Mouse (Mus musculus): ENCODE results near the gene 4933428G20Rik. TPM values are rescaled to one million over a fixed set of nuclear protein-coding genes. Genes with fewer than 3 reads are reported as not detected.

4933428G20Rik gene
- polyA plus RNA-seq, 1 experiment from 2014 or later: 0.11 TPM

GRCm38 (mm10) chr11:97528282-97528808 lies 28.2 kb upstream of the 4933428G20Rik start:
- 69% methylated on average over 18 of the region's 18 CpGs for WGBS (ENCODE audit: insufficient replicate concordance)
- Histone ChIP-seq H3K36me3 (ENCODE audit: control insufficient read depth, insufficient read depth, low read length) (no peaks in the 10 kb centered on the region), H3K9ac (ENCODE audit: low read depth, low read length) (no peak overlapping the region), H3K4me3 (ENCODE audit: low read depth, low read length) (no peak overlapping the region), H3K4me2 (no peak overlapping the region), H3K27ac (ENCODE audit: low read depth, low read length) (no peak overlapping the region), H3K27me3 (ENCODE audit: control insufficient read depth, insufficient read depth, low read length) (peaks cover 38% of the 10 kb centered on the region), H3K9me3 (replicated peaks; ENCODE audit: control insufficient read depth, low read length) (no peaks in the 10 kb centered on the region), H3K4me1 (ENCODE audit: control insufficient read depth, insufficient read depth, low read length) (peaks cover 18% of the 10 kb centered on the region)
- ATAC-seq (replicated peaks; ENCODE audit: insufficient number of reproducible peaks, low FRiP score, low TSS enrichment): no peak

DNA sequence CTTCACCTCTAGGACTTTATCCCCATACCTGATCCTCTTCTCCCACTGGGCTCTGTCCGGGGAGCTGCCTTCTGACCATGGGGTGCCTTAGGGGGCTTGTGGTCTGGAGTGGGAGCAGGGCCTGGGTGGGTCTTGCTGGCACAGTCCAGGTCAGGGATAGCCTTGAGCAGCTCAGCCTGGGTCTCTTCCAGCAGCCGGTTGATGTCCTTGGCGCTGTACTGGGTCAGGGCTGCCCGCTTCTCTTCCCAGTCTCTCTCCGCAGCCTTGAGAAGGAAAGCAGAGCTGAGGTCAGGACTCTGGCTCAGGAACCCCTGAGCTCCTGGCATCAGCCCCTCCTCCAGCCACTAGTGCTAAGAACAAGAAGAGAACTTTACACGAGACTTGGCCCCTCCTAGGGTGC lies 25.2 kb upstream of the 4933428G20Rik start:
- Histone ChIP-seq H3K27ac (ENCODE audit: low read depth, low read length) (no peak overlapping the region), H3K9ac (ENCODE audit: low read depth, low read length) (no peak overlapping the region), H3K9me3 (replicated peaks; ENCODE audit: control insufficient read depth, low read length) (no peaks in the 10 kb centered on the region), H3K27me3 (ENCODE audit: control insufficient read depth, insufficient read depth, low read length) (peaks cover 31% of the 10 kb centered on the region), H3K4me2 (no peak overlapping the region), H3K4me1 (ENCODE audit: control insufficient read depth, insufficient read depth, low read length) (peaks cover 6% of the 10 kb centered on the region; the same call in 1 of the 2 replicates), H3K4me3 (ENCODE audit: low read depth, low read length) (no peak overlapping the region), H3K36me3 (ENCODE audit: control insufficient read depth, insufficient read depth, low read length) (no peaks in the 10 kb centered on the region)
- ATAC-seq (replicated peaks; ENCODE audit: insufficient number of reproducible peaks, low FRiP score, low TSS enrichment): no peak
- WGBS (ENCODE audit: insufficient replicate concordance): 77% methylated on average over 6 of the region's 6 CpGs

- H3K27ac ChIP-seq (ENCODE audit: low read depth, low read length): no peak overlapping the region
- H3K4me1 ChIP-seq (ENCODE audit: control insufficient read depth, insufficient read depth, low read length): peaks cover 6% of the 10 kb centered on the region; the same call in 1 of the 2 replicates
- H3K9me3 ChIP-seq (replicated peaks; ENCODE audit: control insufficient read depth, low read length): no peaks in the 10 kb centered on the region
- H3K27me3 ChIP-seq (ENCODE audit: control insufficient read depth, insufficient read depth, low read length): peaks cover 31% of the 10 kb centered on the region
- WGBS (ENCODE audit: insufficient replicate concordance): 54% methylated on average over 9 of the region's 9 CpGs
- H3K4me3 ChIP-seq (ENCODE audit: low read depth, low read length): no peak overlapping the region
- no peak overlapping the region for H3K9ac ChIP-seq (ENCODE audit: low read depth, low read length)
- H3K4me2 ChIP-seq: no peak overlapping the region
- H3K36me3 ChIP-seq (ENCODE audit: control insufficient read depth, insufficient read depth, low read length): no peaks in the 10 kb centered on the region
- ATAC-seq (replicated peaks; ENCODE audit: insufficient number of reproducible peaks, low FRiP score, low TSS enrichment): no peak
These were observed 24.2 kb upstream of the 4933428G20Rik start for GRCm38 (mm10) chr11:97524306-97524705.

GRCm38 (mm10) chr11:97523827-97524261 lies 23.7 kb upstream of the 4933428G20Rik start:
- no peak overlapping the region for H3K9ac ChIP-seq (ENCODE audit: low read depth, low read length)
- H3K4me2 ChIP-seq: no peak overlapping the region
- peaks cover 6% of the 10 kb centered on the region; the same call in 1 of the 2 replicates for H3K4me1 ChIP-seq (ENCODE audit: control insufficient read depth, insufficient read depth, low read length)
- no peaks in the 10 kb centered on the region for H3K36me3 ChIP-seq (ENCODE audit: control insufficient read depth, insufficient read depth, low read length)
- ATAC-seq (replicated peaks; ENCODE audit: insufficient number of reproducible peaks, low FRiP score, low TSS enrichment): no peak
- 17% methylated on average over 1 of the region's 1 CpGs for WGBS (ENCODE audit: insufficient replicate concordance)
- H3K27me3 ChIP-seq (ENCODE audit: control insufficient read depth, insufficient read depth, low read length): peaks cover 28% of the 10 kb centered on the region
- H3K27ac ChIP-seq (ENCODE audit: low read depth, low read length): no peak overlapping the region
- H3K9me3 ChIP-seq (replicated peaks; ENCODE audit: control insufficient read depth, low read length): no peaks in the 10 kb centered on the region
- H3K4me3 ChIP-seq (ENCODE audit: low read depth, low read length): no peak overlapping the region

DNA sequence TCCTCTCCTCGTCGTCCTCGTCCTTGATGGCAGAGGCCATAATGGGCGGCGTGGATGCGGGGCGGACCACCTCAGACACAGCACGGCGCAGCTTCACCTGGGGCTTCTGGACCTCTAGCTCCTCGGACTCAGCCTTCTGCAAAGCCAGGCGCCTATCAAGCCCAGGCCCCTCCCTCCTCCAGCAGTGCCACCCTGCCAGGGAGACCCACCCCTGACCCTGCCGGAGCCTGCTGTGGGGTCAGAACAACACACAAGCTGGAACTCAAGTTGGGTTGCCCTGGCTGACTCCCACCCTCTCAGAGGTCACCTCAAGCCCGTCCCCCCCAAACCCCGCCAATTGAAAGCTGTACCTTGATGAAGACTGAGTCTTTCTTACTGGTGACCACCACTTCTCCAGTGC lies 23.0 kb upstream of the 4933428G20Rik start:
- ATAC-seq (replicated peaks; ENCODE audit: insufficient number of reproducible peaks, low FRiP score, low TSS enrichment): no peak
- Histone ChIP-seq H3K9ac (ENCODE audit: low read depth, low read length) (no peak overlapping the region), H3K4me2 (no peak overlapping the region), H3K9me3 (replicated peaks; ENCODE audit: control insufficient read depth, low read length) (no peaks in the 10 kb centered on the region), H3K27me3 (ENCODE audit: control insufficient read depth, insufficient read depth, low read length) (peaks cover 28% of the 10 kb centered on the region), H3K27ac (ENCODE audit: low read depth, low read length) (no peak overlapping the region), H3K4me3 (ENCODE audit: low read depth, low read length) (no peak overlapping the region), H3K36me3 (ENCODE audit: control insufficient read depth, insufficient read depth, low read length) (no peaks in the 10 kb centered on the region), H3K4me1 (ENCODE audit: control insufficient read depth, insufficient read depth, low read length) (peaks cover 6% of the 10 kb centered on the region; the same call in 1 of the 2 replicates)
- 79% methylated on average over 14 of the region's 14 CpGs for WGBS (ENCODE audit: insufficient replicate concordance)

DNA sequence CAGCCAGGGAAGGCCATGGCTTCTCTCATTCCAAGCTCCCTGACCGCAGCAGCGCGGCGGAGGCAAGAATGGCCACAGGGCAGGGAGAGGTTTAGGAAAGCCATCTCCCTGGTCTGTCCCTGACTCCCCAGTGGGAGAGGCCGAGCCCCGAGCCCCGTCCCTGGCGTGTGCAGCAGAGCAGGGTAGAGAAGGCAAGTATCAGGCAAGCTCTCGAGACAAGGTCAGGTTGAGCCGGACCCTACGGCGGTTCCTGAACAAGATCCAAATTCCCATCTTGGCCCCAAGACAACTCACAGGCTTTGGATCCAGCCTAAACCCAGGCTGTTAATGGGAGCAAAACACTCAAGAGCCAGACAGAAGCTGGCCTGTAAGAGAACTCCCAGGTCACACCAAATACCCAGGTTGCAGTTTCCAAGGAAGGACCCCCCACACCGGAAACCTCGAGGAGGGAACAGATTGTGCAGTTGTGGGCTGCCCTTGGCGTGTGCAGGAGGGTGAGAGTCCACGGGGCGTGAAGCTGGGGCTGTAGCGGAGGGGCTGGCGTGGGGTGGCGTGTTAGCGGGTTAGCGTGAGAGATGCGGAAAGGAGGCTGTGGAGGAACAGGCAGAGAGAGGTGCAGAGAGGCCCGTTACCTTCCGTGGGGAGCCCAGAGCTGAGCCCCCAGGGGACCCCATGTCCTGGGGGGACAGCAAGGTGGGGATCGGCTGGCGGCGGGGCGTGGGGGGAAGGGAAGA lies 21.8 kb upstream of the 4933428G20Rik start:
- Histone ChIP-seq H3K4me2 (no peak overlapping the region), H3K4me1 (ENCODE audit: control insufficient read depth, insufficient read depth, low read length) (peaks cover 6% of the 10 kb centered on the region; the same call in 1 of the 2 replicates), H3K27me3 (ENCODE audit: control insufficient read depth, insufficient read depth, low read length) (peaks cover 31% of the 10 kb centered on the region), H3K36me3 (ENCODE audit: control insufficient read depth, insufficient read depth, low read length) (no peaks in the 10 kb centered on the region), H3K9me3 (replicated peaks; ENCODE audit: control insufficient read depth, low read length) (no peaks in the 10 kb centered on the region), H3K27ac (ENCODE audit: low read depth, low read length) (no peak overlapping the region), H3K9ac (ENCODE audit: low read depth, low read length) (no peak overlapping the region), H3K4me3 (ENCODE audit: low read depth, low read length) (no peak overlapping the region)
- ATAC-seq (replicated peaks; ENCODE audit: insufficient number of reproducible peaks, low FRiP score, low TSS enrichment): no peak
- 71% methylated on average over 29 of the region's 29 CpGs for WGBS (ENCODE audit: insufficient replicate concordance)

DNA sequence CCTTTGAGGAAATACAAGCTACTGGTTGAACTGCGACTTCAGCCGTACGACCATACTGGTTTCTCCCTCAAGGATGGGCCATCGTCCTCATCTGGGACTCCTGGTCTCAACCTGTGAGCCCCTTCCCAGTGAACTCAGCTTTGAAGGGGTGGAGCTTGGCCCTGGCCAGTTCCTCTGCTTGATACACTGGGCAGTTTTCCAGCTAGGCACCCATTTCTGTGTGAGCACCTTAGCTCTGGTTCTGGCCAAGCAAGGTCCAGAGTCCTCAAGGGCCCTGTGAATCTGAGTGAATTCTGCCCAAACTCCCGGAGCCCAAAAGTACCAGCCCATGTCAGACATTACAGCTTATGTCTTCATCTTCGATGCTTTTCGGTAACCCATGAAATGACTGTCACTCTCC lies 20.4 kb upstream of the 4933428G20Rik start:
- no peak overlapping the region for H3K4me3 ChIP-seq (ENCODE audit: low read depth, low read length)
- WGBS (ENCODE audit: insufficient replicate concordance): 84% methylated on average over 7 of the region's 7 CpGs

GRCm38 (mm10) chr11:97513066-97513465 lies 12.9 kb upstream of the 4933428G20Rik start:
- peaks cover 3% of the 10 kb centered on the region; the same call in 1 of the 2 replicates for H3K27me3 ChIP-seq (ENCODE audit: control insufficient read depth, insufficient read depth, low read length)
- ATAC-seq (replicated peaks; ENCODE audit: insufficient number of reproducible peaks, low FRiP score, low TSS enrichment): no peak
- WGBS (ENCODE audit: insufficient replicate concordance): 81% methylated on average over 3 of the region's 3 CpGs
- H3K36me3 ChIP-seq (ENCODE audit: control insufficient read depth, insufficient read depth, low read length): no peaks in the 10 kb centered on the region
- no peak overlapping the region for H3K4me2 ChIP-seq
- H3K4me3 ChIP-seq (ENCODE audit: low read depth, low read length): no peak overlapping the region
- H3K27ac ChIP-seq (ENCODE audit: low read depth, low read length): no peak overlapping the region
- no peaks in the 10 kb centered on the region; the same call in 1 of the 2 replicates for H3K4me1 ChIP-seq (ENCODE audit: control insufficient read depth, insufficient read depth, low read length)
- no peaks in the 10 kb centered on the region for H3K9me3 ChIP-seq (replicated peaks; ENCODE audit: control insufficient read depth, low read length)
- H3K9ac ChIP-seq (ENCODE audit: low read depth, low read length): no peak overlapping the region

More for the DNA sequence above, 20.4 kb upstream of the 4933428G20Rik start:
- H3K27ac ChIP-seq (ENCODE audit: low read depth, low read length): no peak overlapping the region
- H3K27me3 ChIP-seq (ENCODE audit: control insufficient read depth, insufficient read depth, low read length): peaks cover 24% of the 10 kb centered on the region
- no peak overlapping the region for H3K9ac ChIP-seq (ENCODE audit: low read depth, low read length)
- H3K4me1 ChIP-seq (ENCODE audit: control insufficient read depth, insufficient read depth, low read length): peaks cover 6% of the 10 kb centered on the region; the same call in 1 of the 2 replicates
- H3K9me3 ChIP-seq (replicated peaks; ENCODE audit: control insufficient read depth, low read length): no peaks in the 10 kb centered on the region
- ATAC-seq (replicated peaks; ENCODE audit: insufficient number of reproducible peaks, low FRiP score, low TSS enrichment): no peak
- no peak overlapping the region for H3K4me2 ChIP-seq
- no peaks in the 10 kb centered on the region for H3K36me3 ChIP-seq (ENCODE audit: control insufficient read depth, insufficient read depth, low read length)

All from heart, embryonic 11.5 days (tissue).